Mouse (Mus musculus) kidney, postnatal 36 days (tissue): ENCODE data around the gene Npm3.

Experiments used
- DNase-seq, 2 experiments: peaks; one replicate each; pipeline ENCODE4 v3.0.0; 2021 to 2022; ENCODE audit warnings: mixed read lengths in 2 of 2

The Npm3 gene

GRCm38 (mm10) chr19:45733564-45733963 lies 15.8 kb downstream of the Npm3 start:
- DNase-seq = no peak

DNA sequence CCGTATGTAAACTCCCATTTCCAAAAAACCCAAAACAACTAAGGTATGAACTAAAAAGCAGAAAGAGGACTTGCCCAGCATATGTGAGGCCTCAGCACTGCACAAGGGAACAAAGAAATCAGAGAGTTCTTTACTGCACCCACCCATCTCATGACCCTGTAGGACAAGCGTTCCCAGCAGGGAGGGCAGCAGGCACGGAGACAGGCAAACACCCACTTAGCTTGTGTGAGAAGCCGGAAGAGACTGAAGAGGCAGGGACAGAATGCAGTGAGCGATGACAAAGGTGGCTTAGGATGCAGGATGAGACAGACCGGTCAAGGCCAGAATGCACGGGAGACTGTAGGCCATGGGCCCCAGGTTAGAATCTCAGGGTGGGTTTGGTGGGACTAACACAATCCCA lies 17.7 kb downstream of the Npm3 start:
- no peak for DNase-seq

- no peak for DNase-seq
Observed at GRCm38 (mm10) chr19:45730042-45730441, 19.3 kb downstream of the Npm3 start.

- no peak for DNase-seq
Observed at GRCm38 (mm10) chr19:45727231-45727630, 22.2 kb downstream of the Npm3 start.

DNA sequence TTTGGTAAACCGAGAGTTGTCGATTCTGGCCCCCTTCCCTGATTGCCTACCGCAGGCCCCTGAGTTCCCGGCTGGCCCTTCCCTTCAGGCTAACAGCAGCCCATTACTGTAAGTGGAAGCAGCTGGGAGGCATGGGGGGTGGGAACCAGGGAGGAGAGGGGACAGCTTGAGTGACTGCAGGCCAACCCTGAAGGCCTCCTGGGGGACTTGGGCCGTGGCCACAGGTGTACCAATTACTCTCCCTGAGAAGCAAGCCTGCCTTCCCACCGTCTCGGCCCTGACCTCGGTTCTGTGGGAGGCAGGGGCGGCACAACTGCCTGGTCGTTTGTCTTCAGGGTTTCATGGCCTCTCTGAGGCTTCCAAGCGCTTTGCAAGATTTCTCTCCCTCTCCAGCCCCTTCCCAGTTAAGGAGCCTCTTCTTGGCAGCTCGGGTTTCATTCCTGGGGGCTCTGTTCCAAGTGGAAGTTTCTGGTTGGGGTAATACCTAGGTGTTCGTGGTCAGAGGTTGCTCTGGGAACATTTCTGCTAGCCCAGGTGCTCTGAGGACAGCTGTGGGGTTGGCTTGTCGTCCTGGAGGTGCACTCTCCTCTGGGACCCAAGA lies 23.6 kb downstream of the Npm3 start:
- DNase-seq = no peak

DNA sequence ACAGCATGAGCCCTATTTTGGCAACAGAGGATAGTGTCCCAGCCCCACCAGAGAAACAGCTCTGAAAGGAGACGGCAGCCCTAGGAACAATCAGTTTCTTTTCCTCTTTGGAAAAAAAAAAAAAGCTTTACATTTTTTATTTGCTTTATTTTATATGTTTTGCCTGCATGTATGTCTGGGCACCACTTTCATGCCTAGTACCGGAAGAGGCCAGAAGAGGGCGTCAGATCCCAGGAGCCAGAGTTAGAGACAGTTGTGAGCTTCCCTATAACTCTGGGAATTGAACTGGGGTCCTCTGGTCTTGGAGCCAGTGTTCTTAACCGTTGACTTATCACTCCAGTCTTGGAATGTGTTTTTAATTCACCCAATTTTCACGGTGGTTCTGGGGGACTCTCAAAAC lies 27.2 kb downstream of the Npm3 start:
- DNase-seq = no peak

DNA sequence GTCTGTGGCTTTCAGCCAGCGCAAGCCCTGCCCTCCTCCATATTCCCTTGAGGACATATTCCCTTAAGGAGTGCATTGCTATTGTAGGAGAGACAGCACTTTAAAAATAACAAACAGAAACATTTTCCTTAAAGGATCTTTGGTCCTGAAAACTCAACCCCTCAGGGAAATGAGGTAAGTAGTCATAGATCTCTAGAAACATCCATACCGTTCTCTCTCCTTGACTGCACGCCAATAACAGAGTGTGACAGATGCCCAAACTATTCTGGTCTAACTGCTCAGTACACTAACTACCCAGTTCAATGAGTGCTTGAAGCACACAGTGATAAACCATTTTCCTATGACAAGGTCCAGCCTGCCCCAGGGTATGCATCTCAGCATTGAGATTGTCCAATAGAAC lies 31.1 kb downstream of the Npm3 start:
- DNase-seq = no peak

DNA sequence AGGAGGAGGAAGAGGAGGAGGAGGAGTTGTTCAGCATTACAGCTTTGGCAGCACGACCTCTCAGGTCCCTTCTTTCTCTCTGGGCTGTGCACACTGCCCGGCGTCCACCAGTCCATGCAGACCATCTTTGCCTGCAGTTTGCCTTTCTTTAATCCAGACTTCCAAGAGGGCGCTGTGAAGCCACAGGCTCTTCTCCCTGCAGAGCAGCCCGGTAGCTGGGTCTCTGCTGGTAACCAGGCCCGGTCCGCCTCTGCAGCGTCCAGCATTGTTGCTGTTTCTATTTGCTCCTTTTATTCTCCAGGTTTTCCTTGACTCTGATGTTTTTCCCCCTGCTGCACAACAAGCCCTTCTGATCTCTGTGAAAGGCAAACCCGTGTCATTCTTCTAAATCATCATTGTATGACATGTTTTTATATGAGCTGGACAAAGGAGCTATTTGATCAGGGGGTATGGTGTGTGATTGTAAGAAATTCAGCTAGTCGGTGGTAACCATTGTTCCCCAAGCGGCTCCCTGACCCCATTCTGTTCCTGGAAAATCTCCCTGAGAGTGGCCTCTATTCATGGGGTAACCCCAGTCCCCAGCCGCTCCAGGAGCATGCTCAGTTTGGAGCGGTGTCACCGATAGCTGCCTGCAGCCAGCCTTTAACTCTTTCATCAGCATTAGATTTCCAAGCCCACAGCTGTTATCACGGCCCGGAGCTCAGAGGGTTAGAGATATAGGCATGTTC lies 31.7 kb downstream of the Npm3 start:
- peak; percentile 16 to 40 for DNase-seq

DNA sequence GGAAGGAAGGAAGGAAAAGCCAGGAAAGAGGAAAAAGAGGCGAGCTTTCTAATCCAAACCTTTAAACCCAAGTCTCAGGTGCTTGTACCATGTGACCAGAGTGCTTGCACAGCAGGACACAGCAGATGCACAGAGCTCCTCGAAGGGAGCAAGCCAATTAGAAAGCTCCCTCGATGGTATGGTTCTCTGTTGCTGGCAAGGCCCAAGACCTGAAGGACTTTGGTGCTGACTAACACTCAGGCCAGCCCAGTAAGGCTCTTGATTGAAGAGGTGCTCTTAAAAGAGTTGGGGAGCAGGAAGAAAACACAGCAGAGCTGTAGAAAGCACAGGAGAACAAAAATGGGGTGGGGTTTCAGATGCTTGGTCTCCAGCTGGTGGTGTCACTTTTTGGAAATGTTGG lies 40.7 kb downstream of the Npm3 start:
- no peak for DNase-seq
